Mouse (Mus musculus): Measurements from ENCODE around the gene Olfr282.

Gene Olfr282

DNA sequence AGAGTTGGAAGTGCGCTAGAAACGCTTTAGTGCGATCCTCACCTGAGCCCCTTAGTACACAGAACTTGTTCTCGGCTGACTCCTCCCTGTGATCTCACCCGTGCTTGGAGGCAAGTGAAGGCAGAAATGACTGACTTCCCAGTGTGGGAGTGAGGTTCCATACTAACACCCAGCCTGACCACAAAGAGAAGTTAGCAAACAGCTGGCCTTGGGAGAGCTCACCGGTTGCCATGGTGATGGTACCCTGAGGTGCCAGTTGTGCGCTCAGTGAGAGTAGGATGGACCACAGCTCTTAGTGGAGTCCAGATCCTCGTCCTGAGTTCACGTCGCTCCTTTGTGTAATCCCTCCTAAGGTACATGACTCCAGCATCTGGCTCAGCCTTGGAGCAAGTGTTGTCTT lies 43.9 kb downstream of the Olfr282 start:
- DNase-seq (ENCODE audit: low read depth, low spot score): no peak

DNA sequence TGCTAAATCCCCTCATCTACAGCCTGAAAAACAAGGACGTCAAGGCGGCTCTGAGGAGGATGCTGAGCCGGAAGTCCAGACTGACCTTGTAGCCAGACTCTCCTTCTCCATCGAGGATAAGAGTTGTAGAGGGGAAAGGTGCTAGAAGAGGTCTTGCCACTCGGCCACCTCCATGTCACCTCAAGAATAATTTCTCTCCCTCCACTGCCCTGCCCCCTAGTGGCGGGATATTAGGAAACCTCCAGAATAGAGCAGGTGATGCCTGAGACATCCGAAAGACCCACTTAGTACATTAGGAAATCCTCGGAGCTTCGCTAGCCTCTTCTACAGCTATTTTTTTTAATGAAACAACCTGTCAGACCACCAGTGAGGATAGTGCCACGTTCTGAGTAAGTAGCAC lies 44.4 kb downstream of the Olfr282 start:
- peak; percentile 28 for DNase-seq (ENCODE audit: low read depth, low spot score)

DNA sequence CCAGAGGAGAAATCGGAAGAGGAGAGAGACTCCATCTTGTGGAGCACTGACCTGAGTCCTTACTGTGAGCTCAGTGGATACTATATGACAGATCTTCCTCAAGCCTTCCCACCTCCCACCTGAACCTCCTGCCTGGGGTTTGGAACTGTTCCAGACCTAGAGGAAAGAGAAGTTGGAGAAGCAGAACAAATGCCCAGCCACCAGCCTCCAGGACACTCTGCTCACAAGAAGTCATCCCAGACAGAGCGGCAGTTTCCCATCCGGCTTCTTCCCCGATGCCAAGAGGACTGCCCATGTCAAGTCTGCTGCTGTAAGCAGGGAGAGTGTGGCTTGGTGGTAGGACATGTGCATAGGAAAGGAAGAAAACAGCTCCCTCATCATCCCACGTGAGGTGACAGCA lies 45.3 kb downstream of the Olfr282 start:
- DNase-seq (ENCODE audit: low read depth, low spot score): no peak

DNA sequence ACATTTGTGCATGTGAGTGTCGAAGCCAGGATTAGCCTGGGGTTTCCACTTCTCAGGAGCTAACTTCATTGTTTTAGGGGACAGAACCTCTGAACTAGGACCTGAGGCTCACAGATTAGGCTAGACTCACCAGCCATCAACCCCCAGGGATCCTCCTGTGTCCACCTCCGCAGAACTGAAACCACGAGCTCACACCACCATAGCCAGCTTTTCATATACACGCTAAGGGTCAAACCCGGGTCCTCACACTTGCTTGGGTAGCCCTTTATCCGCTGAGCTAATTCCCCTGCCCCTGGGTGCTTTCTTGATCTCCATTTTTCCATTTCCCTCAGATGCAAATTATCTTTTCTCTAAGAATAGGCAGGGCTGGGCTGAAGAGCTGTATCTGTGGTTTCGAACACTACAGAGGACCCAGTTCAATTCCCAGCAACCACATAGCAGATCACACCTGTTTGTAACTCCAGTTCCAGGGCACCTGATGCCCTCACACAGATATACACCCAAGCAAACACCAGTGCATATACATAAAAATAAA lies 48.6 kb downstream of the Olfr282 start:
- no peak for DNase-seq (ENCODE audit: low read depth, low spot score)

DNA sequence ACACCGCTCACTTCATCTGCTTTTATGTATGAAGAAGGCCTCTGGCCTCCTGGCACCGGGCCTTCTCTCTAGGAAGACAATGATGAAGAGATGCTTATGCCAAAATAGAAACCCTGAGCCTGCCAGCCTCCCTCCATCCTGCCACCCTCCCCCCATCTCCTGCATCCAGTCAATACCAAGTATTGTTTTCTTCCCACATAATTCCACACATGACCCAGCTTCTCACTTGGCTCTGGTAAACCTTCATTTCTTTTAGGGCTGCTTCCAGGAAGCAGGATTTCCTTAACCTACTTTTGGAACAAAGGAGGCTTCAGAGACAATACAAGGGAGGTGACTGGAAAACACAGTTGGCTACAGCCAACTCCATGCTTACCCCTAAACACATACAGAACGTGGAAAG lies 51.7 kb downstream of the Olfr282 start, which contains the start of gene Lalba:
TSS of gene Lalba (minus strand) at position 21 of the 400 bp plus-strand sequence.
- DNase-seq (ENCODE audit: low read depth, low spot score): no peak

DNA sequence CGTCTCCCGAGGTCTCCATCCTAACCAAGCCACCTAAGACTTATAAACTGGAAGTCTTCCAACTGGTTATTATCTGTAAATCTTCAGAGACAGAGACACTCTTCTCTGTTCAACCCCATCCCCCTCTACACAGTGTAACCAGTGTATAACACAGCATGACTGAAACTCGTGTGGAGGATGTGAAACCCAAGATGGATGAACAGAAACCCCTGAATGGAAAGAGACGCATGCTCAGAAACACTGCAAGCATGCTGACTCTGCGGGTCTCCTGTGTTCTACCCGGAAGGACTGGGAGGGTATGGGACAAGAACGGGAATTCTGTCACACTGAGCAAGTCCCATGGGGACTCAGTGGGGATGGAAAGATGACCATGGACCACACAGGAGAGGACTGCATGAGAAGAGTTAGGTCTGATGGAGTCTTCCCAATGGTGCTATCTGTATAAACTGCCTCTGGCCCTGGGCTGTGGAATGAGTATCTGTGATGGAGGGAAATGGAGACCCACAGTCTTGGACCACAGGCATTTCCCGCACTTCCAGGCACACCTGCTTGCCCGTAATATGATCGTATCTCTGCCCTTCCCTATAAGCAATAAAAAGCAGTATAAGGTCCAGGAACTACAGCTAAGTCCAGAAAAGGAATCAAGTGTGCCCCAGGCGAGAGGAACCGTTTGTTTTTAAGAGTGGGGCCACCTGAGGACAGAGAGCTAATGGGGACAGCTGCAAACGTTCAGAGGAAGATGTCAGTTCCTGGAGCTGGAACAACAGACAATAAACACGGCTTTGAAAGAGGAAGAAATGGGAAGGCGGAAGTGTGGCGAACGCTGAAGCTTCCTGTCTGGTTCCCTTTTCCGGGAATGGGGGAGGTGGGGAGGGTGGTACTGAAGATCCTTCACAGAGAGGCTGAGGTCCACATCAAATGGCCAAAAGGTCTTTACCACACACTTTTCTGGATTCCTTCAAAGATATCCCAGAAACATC lies 53.2 kb downstream of the Olfr282 start:
- DNase-seq (ENCODE audit: low read depth, low spot score): no peak

DNA sequence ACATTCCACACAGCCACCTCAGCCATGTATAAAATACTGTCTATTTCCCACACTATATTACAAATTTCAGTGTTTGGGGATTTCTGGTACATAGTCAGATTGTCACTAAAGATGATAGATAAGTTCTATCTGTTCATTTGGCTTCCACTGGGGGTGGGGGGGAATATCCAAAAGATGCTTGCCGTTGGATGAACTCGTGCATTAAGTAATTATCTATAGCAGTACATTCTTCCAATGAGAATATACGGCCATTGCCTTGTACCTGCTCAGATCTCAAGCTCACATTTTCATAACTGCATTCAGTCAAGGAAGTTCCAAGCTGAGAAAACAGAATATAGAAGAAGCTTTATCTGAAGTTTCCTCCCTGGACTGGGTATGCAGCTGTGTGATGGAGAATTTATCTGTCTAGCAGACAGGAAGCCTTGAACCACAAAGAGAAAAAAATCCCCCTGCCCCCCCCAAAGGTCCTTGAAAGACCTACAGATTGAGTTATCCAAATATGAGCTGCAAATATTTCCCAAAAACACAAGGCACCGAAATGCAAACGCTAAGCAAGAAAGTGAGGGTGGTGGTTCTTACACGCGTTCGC lies 55.5 kb downstream of the Olfr282 start:
- DNase-seq (ENCODE audit: low read depth, low spot score): no peak
